Comparison of ENCODE assay signal across 19 mouse cellular contexts in the genomic region with DNA sequence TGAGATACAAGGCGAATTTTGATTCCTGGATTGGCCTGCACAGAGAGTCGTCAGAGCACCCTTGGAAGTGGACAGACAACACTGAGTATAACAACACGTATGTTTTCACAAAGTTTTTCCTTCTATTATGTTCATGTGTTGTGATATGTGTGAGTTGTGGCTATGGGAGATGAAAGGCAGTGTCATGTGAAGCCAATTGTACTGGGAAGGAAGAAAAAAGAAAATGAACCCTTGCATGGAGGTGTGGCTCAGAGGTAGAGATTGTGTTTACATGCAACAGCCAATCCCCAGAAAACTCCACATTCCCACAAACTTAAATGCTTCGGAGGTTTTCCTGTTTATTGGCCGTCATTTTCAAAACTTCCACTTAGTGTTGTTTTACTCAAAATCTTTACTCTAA. TPM values are rescaled to one million over a fixed set of nuclear protein-coding genes. Genes with fewer than 3 reads are reported as not detected.
DNase-seq lines count a peak whose midpoint lies in the region; ATAC-seq and TF ChIP-seq lines count a peak whose summit lies in the region.
"Had no signal": no experiment of that assay in that cellular context is flagged by ENCODE, and none has a peak within 500 bp of the region (broad histone marks: within the 10 kb centered on the region; RNA-seq: fewer than 3 reads in every experiment).

No protein-coding gene starts in this region.

- no peaks in the 10 kb centered on the region for H3K27me3 ChIP-seq in heart, adult 2 months (ENCODE audit: control insufficient read depth, insufficient read depth, low read length)
- H3K27me3 ChIP-seq in heart, embryonic 11.5 days (ENCODE audit: control insufficient read depth, insufficient read depth, low read length): no peaks in the 10 kb centered on the region
- no peaks in the 10 kb centered on the region for H3K27me3 ChIP-seq in lung, embryonic 14.5 days (ENCODE audit: insufficient read depth, low read length)
- H3K27me3 ChIP-seq in forebrain, embryonic 10.5 days (ENCODE audit: poor library complexity, severe bottlenecking): no peaks in the 10 kb centered on the region
- H3K27me3 ChIP-seq: embryonic facial prominence, embryonic 13.5 days; liver, embryonic 12.5 days; neural tube, embryonic 12.5 days had no signal

- H3K4me2 ChIP-seq in heart, embryonic 11.5 days: no peak overlapping the region
- H3K4me2 ChIP-seq in lung, embryonic 14.5 days: 0 out of 2 replicates have a peak overlapping the region, but pooled peaks have one; percentile 5
- H3K4me2 ChIP-seq: embryonic facial prominence, embryonic 13.5 days; hindbrain, embryonic 14.5 days; liver, embryonic 12.5 days; neural tube, embryonic 12.5 days had no signal

- TF ChIP-seq EP300 in heart, adult 2 months (IDR thresholded peaks at IDR 0.05; ENCODE audit: insufficient read depth, low read depth, low read length): no peak

- TF ChIP-seq CTCF in heart, adult 2 months (IDR thresholded peaks at IDR 0.05): no peak
- TF ChIP-seq CTCF in lung, embryonic 14.5 days (IDR thresholded peaks at IDR 0.05; ENCODE audit: low read depth): no peak
- no peak for TF ChIP-seq CTCF in bone marrow macrophage, adult 2 months (IDR thresholded peaks at IDR 0.05; ENCODE audit: low read depth, low read length)

- peak overlapping the region; percentile 51; the same call in 1 of the 2 replicates for H3K9ac ChIP-seq in heart, adult 2 months (ENCODE audit: low read depth, low read length)
- H3K9ac ChIP-seq in heart, embryonic 11.5 days (ENCODE audit: low read depth, low read length): no peak overlapping the region
- no peak overlapping the region for H3K9ac ChIP-seq in lung, embryonic 14.5 days
- H3K9ac ChIP-seq: embryonic facial prominence, embryonic 13.5 days; hindbrain, embryonic 14.5 days; liver, embryonic 12.5 days; neural tube, embryonic 12.5 days had no signal

- peak overlapping the region; percentile 84; the same call in 1 of the 2 replicates for H3K4me3 ChIP-seq in heart, adult 2 months
- H3K4me3 ChIP-seq in heart, embryonic 11.5 days (ENCODE audit: low read depth, low read length): no peak overlapping the region
- no peak overlapping the region for H3K4me3 ChIP-seq in lung, embryonic 14.5 days (ENCODE audit: low read depth, low read length)
- H3K4me3 ChIP-seq in bone marrow macrophage, adult 2 months (ENCODE audit: insufficient read depth, low read length): peak overlapping the region; percentile 28
- H3K4me3 ChIP-seq in macrophage (ENCODE audit: inconsistent target): peak overlapping the region; percentile 71
- H3K4me3 ChIP-seq in forebrain, embryonic 10.5 days: no peak overlapping the region
- H3K4me3 ChIP-seq: embryonic facial prominence, embryonic 13.5 days; liver, embryonic 12.5 days; neural tube, embryonic 12.5 days had no signal

- peak overlapping the region; percentile 26 for H3K27ac ChIP-seq in heart, adult 2 months
- no peak overlapping the region for H3K27ac ChIP-seq in heart, embryonic 11.5 days (ENCODE audit: low read depth, low read length)
- H3K27ac ChIP-seq in lung, embryonic 14.5 days (ENCODE audit: low read depth): no peak overlapping the region
- peak overlapping the region; percentile 70 for H3K27ac ChIP-seq in bone marrow macrophage, adult 2 months (ENCODE audit: insufficient read depth, low read depth, low read length)
- H3K27ac ChIP-seq in macrophage: peak overlapping the region; percentile 99
- no peak overlapping the region for H3K27ac ChIP-seq in forebrain, embryonic 10.5 days
- H3K27ac ChIP-seq: embryonic facial prominence, embryonic 13.5 days; hindbrain, embryonic 14.5 days; liver, embryonic 12.5 days; neural tube, embryonic 12.5 days had no signal

- peaks cover 1% of the 10 kb centered on the region; the same call in 1 of the 2 replicates for H3K79me2 ChIP-seq in heart, adult 2 months (replicated peaks; ENCODE audit: control insufficient read depth, insufficient read depth, low read length)
- peaks cover 50% of the 10 kb centered on the region for H3K79me2 ChIP-seq in macrophage (ENCODE audit: inconsistent target)

- no peak for DNase-seq in heart, adult 2 months
- no peak for DNase-seq in lung, embryonic 14.5 days
- no peak for DNase-seq in lung, postnatal 14 days
- DNase-seq in forebrain, embryonic 10.5 days (ENCODE audit: extremely low spot score, low spot score): no peak
- DNase-seq in left cerebral cortex, adult 11 months (ENCODE audit: low spot score): no peak
- DNase-seq: adrenal gland, postnatal 10 days; cerebellum, adult 18-20 months; gastrocnemius, postnatal 25 days; heart, postnatal 14 days; kidney, adult 18-20 months; kidney, postnatal 4 days; thymus, postnatal 25 days had no signal

- peaks cover 41% of the 10 kb centered on the region for H3K36me3 ChIP-seq in heart, adult 2 months (ENCODE audit: control insufficient read depth, insufficient read depth, low read length)
- peaks cover 3% of the 10 kb centered on the region; the same call in 1 of the 2 replicates for H3K36me3 ChIP-seq in heart, embryonic 11.5 days (ENCODE audit: control insufficient read depth, insufficient read depth, low read length)
- peaks cover 30% of the 10 kb centered on the region for H3K36me3 ChIP-seq in lung, embryonic 14.5 days (ENCODE audit: insufficient read depth)
- H3K36me3 ChIP-seq in macrophage (ENCODE audit: inconsistent target): peaks cover 18% of the 10 kb centered on the region; the same call in 1 of the 2 replicates
- H3K36me3 ChIP-seq in forebrain, embryonic 10.5 days (replicated peaks): no peaks in the 10 kb centered on the region
- H3K36me3 ChIP-seq: neural tube, embryonic 12.5 days had no signal

- TF ChIP-seq POLR2A in heart, adult 2 months (IDR thresholded peaks at IDR 0.05; ENCODE audit: insufficient read depth, low read depth, low read length): no peak
- no peak for TF ChIP-seq POLR2A in bone marrow macrophage, adult 2 months (IDR thresholded peaks at IDR 0.05; ENCODE audit: borderline replicate concordance, low read depth, low read length)

- no peaks in the 10 kb centered on the region for H3K9me3 ChIP-seq in heart, embryonic 11.5 days (replicated peaks; ENCODE audit: control insufficient read depth, low read length)
- no peaks in the 10 kb centered on the region for H3K9me3 ChIP-seq in lung, embryonic 14.5 days (ENCODE audit: low read depth, low read length)
- no peaks in the 10 kb centered on the region for H3K9me3 ChIP-seq in forebrain, embryonic 10.5 days
- H3K9me3 ChIP-seq: embryonic facial prominence, embryonic 13.5 days; liver, embryonic 12.5 days; neural tube, embryonic 12.5 days had no signal

- intact Hi-C loops in heart, adult 2 months (cut with DNase I): loop anchor here (10.0 kb wide), 2 partner anchors 290 to 350 kb away; a partner anchor contains a TSS

- H3K4me1 ChIP-seq in heart, adult 2 months (ENCODE audit: control insufficient read depth, insufficient read depth, low read length): peaks cover 5% of the 10 kb centered on the region
- 0 out of 2 replicates have a peak, but pooled peaks cover 2% of the 10 kb centered on the region for H3K4me1 ChIP-seq in heart, embryonic 11.5 days (ENCODE audit: control insufficient read depth, insufficient read depth, low read length)
- H3K4me1 ChIP-seq in lung, embryonic 14.5 days (ENCODE audit: insufficient read depth): peaks cover 6% of the 10 kb centered on the region
- peaks cover 5% of the 10 kb centered on the region for H3K4me1 ChIP-seq in bone marrow macrophage, adult 2 months (ENCODE audit: control insufficient read depth, insufficient read depth, low read length)
- H3K4me1 ChIP-seq in forebrain, embryonic 10.5 days: peaks cover 15% of the 10 kb centered on the region
- H3K4me1 ChIP-seq: neural tube, embryonic 12.5 days had no signal

- ATAC-seq in heart, embryonic 11.5 days (replicated peaks; ENCODE audit: insufficient number of reproducible peaks, low FRiP score, low TSS enrichment): no peak
- ATAC-seq in lung, embryonic 14.5 days (ENCODE audit: insufficient read depth): no peak
- ATAC-seq: liver, embryonic 12.5 days had no signal

- 60% methylated on average over 5 of the region's 5 CpGs for WGBS in heart, adult 2 months
- 81% methylated on average over 5 of the region's 5 CpGs for WGBS in heart, embryonic 11.5 days (ENCODE audit: insufficient replicate concordance)
- WGBS in lung, embryonic 14.5 days: 63% methylated on average over 5 of the region's 5 CpGs
- 62% methylated on average over 5 of the region's 5 CpGs for WGBS in macrophage (ENCODE audit: missing documents)
- 87% methylated on average over 5 of the region's 5 CpGs for WGBS in forebrain, embryonic 10.5 days

RNA-seq across cellular contexts. Expression of a gene that starts 4.4 kb away (rescaled TPM):
- 10 to 100 TPM; 28.7 to 40.7 TPM for total RNA-seq in heart, adult 2 months (2021)
- polyA plus RNA-seq in heart, adult 2 months (2012; rRNA removed): 32.4 and 47.0 TPM in 2 replicates
- 0.18 TPM in 1 of 2 replicates, not detected in the other for polyA plus RNA-seq in heart, embryonic 11.5 days (2014; fragmentation: Nextera tagmentation; extraction: Ambion mirVana)
- polyA plus RNA-seq in lung, embryonic 14.5 days (2014; fragmentation: Nextera tagmentation; extraction: Ambion mirVana): 0.51 and 0.59 TPM in 2 replicates
- polyA plus RNA-seq in bone marrow macrophage, adult 2 months (2012; ENCODE audit: insufficient read depth, insufficient read length, missing spikeins): 99.8 and 118 TPM in 2 replicates
- total RNA-seq in macrophage (2018; cell fraction: chromatin; rRNA removed): 1,000 to 10,000 TPM in 14 of 26 experiments, 100 to 1,000 TPM in 12; 684 to 1,927 (median 1,016) TPM
- 100 to 1,000 TPM; 130 to 310 (median 205) TPM for total RNA-seq in macrophage (2018; cell fraction: cytosol; rRNA removed)
- total RNA-seq in macrophage (2018; cell fraction: nucleus; rRNA removed): 1,000 to 10,000 TPM in 24 of 26 experiments, 100 to 1,000 TPM in 2; 867 to 2,363 (median 1,262) TPM
- polyA plus RNA-seq in macrophage (2018): 120 to 201 TPM (median 122 TPM) in 3 replicates
- not detected in 2 replicates for polyA plus RNA-seq in forebrain, embryonic 10.5 days (2016; fragmentation: Nextera tagmentation; extraction: Ambion mirVana)
- polyA plus RNA-seq: liver, embryonic 12.5 days; neural tube, embryonic 12.5 days had no signal

Comparison
In these comparisons a context has a peak if more than half of its experiments do, and no peak if none do; other contexts are left out.
1. H3K27ac ChIP-seq: peak in heart, adult 2 months (single experiment), bone marrow macrophage, adult 2 months (single experiment) and macrophage (single experiment); none in heart, embryonic 11.5 days (single experiment), lung, embryonic 14.5 days (single experiment) and forebrain, embryonic 10.5 days (single experiment).
2. H3K4me3 ChIP-seq: peak in heart, adult 2 months (single experiment), bone marrow macrophage, adult 2 months (single experiment) and macrophage (single experiment); none in heart, embryonic 11.5 days (single experiment), lung, embryonic 14.5 days (single experiment) and forebrain, embryonic 10.5 days (single experiment).
3. RNA of a gene that starts 4.4 kb away (polyA plus RNA-seq): 120 to 201 TPM in macrophage, 99.8 to 118 TPM in bone marrow macrophage, adult 2 months and 32.4 to 47.0 TPM in heart, adult 2 months; 0.51 to 0.59 TPM in lung, embryonic 14.5 days, 0.18 TPM in heart, embryonic 11.5 days and not detected in forebrain, embryonic 10.5 days; every median in the first group is over 10 times any median in the second.